Mouse (Mus musculus) heart, postnatal 0 days (tissue): ENCODE data around the gene Gpatch8.

Experiments used
- CTCF ChIP-seq: IDR thresholded peaks from 2 replicates; pipeline ENCODE4 v1.5.1; 2016; ENCODE audit warnings: antibody characterized with exemption, control low read depth, low read depth
- EP300 ChIP-seq: IDR thresholded peaks from 2 replicates; pipeline ENCODE4 v1.6.1; 2016; ENCODE audit warnings: antibody characterized with exemption, low read depth

- TF ChIP-seq CTCF (no peak), EP300 (no peak)
Observed at GRCm38 (mm10) chr11:102448327-102448726, 107.9 kb downstream of the Gpatch8 start.
